Mouse (Mus musculus) thymus, postnatal 14 days (tissue): Measurements from ENCODE around the gene Uqcc2.

Experiments
- DNase-seq: peaks from one replicate; pipeline ENCODE4 v3.0.0; 2021

Gene Uqcc2

GRCm38 (mm10) chr17:27122701-27123100 lies 11.0 kb downstream of the Uqcc2 start:
- no peak for DNase-seq

- DNase-seq, result no peak
These were observed 11.9 kb downstream of the Uqcc2 start for GRCm38 (mm10) chr17:27121781-27122180.

GRCm38 (mm10) chr17:27121266-27121665 lies 12.4 kb downstream of the Uqcc2 start:
- DNase-seq, result no peak

GRCm38 (mm10) chr17:27120561-27121024 lies 13.1 kb downstream of the Uqcc2 start:
- peak; percentile 40 for DNase-seq

GRCm38 (mm10) chr17:27119954-27120353 lies 13.8 kb downstream of the Uqcc2 start:
- DNase-seq, result no peak

- no peak for DNase-seq
These were observed 14.2 kb downstream of the Uqcc2 start for GRCm38 (mm10) chr17:27119540-27119895.

- DNase-seq, result no peak
These were observed 14.8 kb downstream of the Uqcc2 start for GRCm38 (mm10) chr17:27118676-27119539.

- DNase-seq, result no peak
These were observed 23.6 kb downstream of the Uqcc2 start for GRCm38 (mm10) chr17:27110072-27110471.

GRCm38 (mm10) chr17:27107936-27108335 lies 25.8 kb downstream of the Uqcc2 start:
- DNase-seq, result no peak

- peak; percentile 52 for DNase-seq
These were observed 27.0 kb downstream of the Uqcc2 start for GRCm38 (mm10) chr17:27106745-27107144.

- no peak for DNase-seq
These were observed 27.8 kb downstream of the Uqcc2 start for GRCm38 (mm10) chr17:27105698-27106470.

- no peak for DNase-seq
These were observed 32.0 kb downstream of the Uqcc2 start for GRCm38 (mm10) chr17:27101675-27102074.

GRCm38 (mm10) chr17:27095690-27096089 lies 38.0 kb downstream of the Uqcc2 start:
- DNase-seq, result no peak

- DNase-seq, result no peak
These were observed 43.6 kb downstream of the Uqcc2 start for GRCm38 (mm10) chr17:27090068-27090467.

GRCm38 (mm10) chr17:27087426-27087825 lies 46.3 kb downstream of the Uqcc2 start:
- peak; percentile 72 for DNase-seq

- peak; percentile 84 for DNase-seq
These were observed 48.0 kb downstream of the Uqcc2 start for GRCm38 (mm10) chr17:27085676-27086075.

GRCm38 (mm10) chr17:27083601-27084000 lies 50.1 kb downstream of the Uqcc2 start:
- DNase-seq, result no peak

GRCm38 (mm10) chr17:27082796-27083195 lies 50.9 kb downstream of the Uqcc2 start:
- no peak for DNase-seq

- DNase-seq, result no peak
These were observed 51.8 kb downstream of the Uqcc2 start for GRCm38 (mm10) chr17:27081868-27082267.

GRCm38 (mm10) chr17:27078499-27078898 lies 55.2 kb downstream of the Uqcc2 start:
- no peak for DNase-seq

- DNase-seq, result peak; percentile 33
These were observed 55.8 kb downstream of the Uqcc2 start for GRCm38 (mm10) chr17:27077920-27078319.

GRCm38 (mm10) chr17:27077133-27077532 lies 56.6 kb downstream of the Uqcc2 start:
- DNase-seq, result no peak

GRCm38 (mm10) chr17:27074849-27075745 lies 58.6 kb downstream of the Uqcc2 start:
- DNase-seq, result no peak
